Mouse (Mus musculus): ENCODE results near the gene Pdzd4. TPM values are rescaled to one million over a fixed set of nuclear protein-coding genes. Genes with fewer than 3 reads are reported as not detected.

Gene Pdzd4
- 0.23 and 0.25 TPM in 2 replicates for polyA plus RNA-seq (2015; fragmentation: Nextera tagmentation; extraction: Ambion mirVana)

DNA sequence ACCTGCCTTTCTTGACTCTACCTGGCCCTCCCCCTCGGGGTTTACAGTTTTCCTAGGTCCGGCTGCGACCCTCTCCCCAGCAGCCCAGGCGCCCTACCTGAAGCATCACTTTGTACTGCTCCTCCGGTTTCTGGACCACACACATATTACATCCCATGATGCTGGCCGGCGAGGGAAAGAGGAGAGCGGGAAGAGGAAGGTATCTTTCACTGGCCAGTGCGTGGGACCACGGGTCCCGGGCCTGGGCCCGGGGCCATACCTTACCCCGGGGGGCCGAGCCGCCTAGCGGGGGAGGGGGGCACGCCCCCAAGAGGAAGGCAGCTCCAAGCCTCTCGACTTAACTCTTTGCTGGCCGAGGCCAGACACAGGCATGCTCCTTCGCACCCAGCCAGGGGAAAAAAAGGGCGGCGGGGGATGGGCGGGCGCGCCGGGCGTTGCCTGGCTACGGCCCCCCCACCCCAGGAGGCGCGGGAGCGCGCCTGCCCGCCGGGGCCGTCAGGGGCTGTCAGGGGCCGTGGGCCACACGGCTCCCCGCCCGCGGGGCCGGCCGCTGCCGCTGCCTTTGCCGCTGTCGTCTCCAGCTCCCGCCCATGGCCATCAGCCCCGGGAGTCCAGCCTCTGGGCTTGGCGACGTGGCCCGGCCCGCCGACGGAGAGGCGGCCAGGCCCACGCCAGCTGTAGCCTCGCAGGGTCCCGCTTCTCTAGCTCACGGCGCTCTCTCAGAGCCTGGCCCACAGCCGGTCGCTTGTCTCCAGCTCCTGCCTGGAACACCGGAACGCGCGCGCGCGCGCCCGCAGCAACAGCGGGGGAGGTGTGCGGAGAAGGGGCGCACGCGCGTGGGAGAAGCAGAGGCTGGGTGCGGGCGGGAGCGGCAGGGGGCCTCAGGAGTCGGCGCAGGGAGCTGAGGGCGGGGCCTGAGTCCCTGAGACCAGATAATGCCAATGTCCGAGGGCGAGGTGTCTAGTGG lies at the start of gene Pdzd4:
TSS of gene Pdzd4 (minus strand) at position 785 of the 967 bp plus-strand sequence.

GRCm38 (mm10) chrX:73786364-73787224 lies 38.2 kb downstream of the Pdzd4 start, which contains the start of the genes Idh3g and Ssr4:
Gene Idh3g (minus strand): TSS chrX:73786897.
Gene Ssr4 (plus strand): TSS chrX:73787028.

GRCm38 (mm10) chrX:73774168-73774760 lies 50.5 kb downstream of the Pdzd4 start, which contains the start of gene Srpk3:
Gene Srpk3 (plus strand): TSS chrX:73774405.

GRCm38 (mm10) chrX:73756334-73757140 lies 68.2 kb downstream of the Pdzd4 start, which contains the start of gene Plxnb3:
Gene Plxnb3 (plus strand): TSS chrX:73757090.

Other genes starting within 250 kb of the Pdzd4 start
- 0.20 and 0.29 TPM in 2 replicates for gene Dusp9, start 185.6 kb downstream of the Pdzd4 start, polyA plus RNA-seq (2015; fragmentation: Nextera tagmentation; extraction: Ambion mirVana)
- 1.8 and 4.1 TPM in 2 replicates for gene Pnck, start 164.9 kb downstream of the Pdzd4 start, polyA plus RNA-seq (2015; fragmentation: Nextera tagmentation; extraction: Ambion mirVana)
- 1.1 and 1.7 TPM in 2 replicates for gene Slc6a8, start 151.8 kb downstream of the Pdzd4 start, polyA plus RNA-seq (2015; fragmentation: Nextera tagmentation; extraction: Ambion mirVana)
- 173 and 188 TPM in 2 replicates for gene Bcap31, start 108.8 kb downstream of the Pdzd4 start, polyA plus RNA-seq (2015; fragmentation: Nextera tagmentation; extraction: Ambion mirVana)
- 10.5 and 15.5 TPM in 2 replicates for gene Abcd1, start 108.4 kb downstream of the Pdzd4 start, polyA plus RNA-seq (2015; fragmentation: Nextera tagmentation; extraction: Ambion mirVana)
- gene Plxnb3, start 67.9 kb downstream of the Pdzd4 start, polyA plus RNA-seq (2015; fragmentation: Nextera tagmentation; extraction: Ambion mirVana) = 0.36 and 0.76 TPM in 2 replicates
- gene Srpk3, start 50.6 kb downstream of the Pdzd4 start, polyA plus RNA-seq (2015; fragmentation: Nextera tagmentation; extraction: Ambion mirVana) = 3.0 and 5.0 TPM in 2 replicates
- 131 and 143 TPM in 2 replicates for gene Idh3g, start 38.1 kb downstream of the Pdzd4 start, polyA plus RNA-seq (2015; fragmentation: Nextera tagmentation; extraction: Ambion mirVana)
- gene Ssr4, start 37.9 kb downstream of the Pdzd4 start, polyA plus RNA-seq (2015; fragmentation: Nextera tagmentation; extraction: Ambion mirVana) = 163 and 167 TPM in 2 replicates
- gene Avpr2, start 67.1 kb upstream of the Pdzd4 start, polyA plus RNA-seq (2015; fragmentation: Nextera tagmentation; extraction: Ambion mirVana) = 0.53 and 0.99 TPM in 2 replicates
- gene L1cam, start 71.1 kb upstream of the Pdzd4 start, polyA plus RNA-seq (2015; fragmentation: Nextera tagmentation; extraction: Ambion mirVana) = 0.27 and 0.42 TPM in 2 replicates
- gene Arhgap4, start 96.9 kb upstream of the Pdzd4 start, polyA plus RNA-seq (2015; fragmentation: Nextera tagmentation; extraction: Ambion mirVana) = 12.1 and 16.0 TPM in 2 replicates
- 94.1 and 101 TPM in 2 replicates for gene Naa10, start 97.0 kb upstream of the Pdzd4 start, polyA plus RNA-seq (2015; fragmentation: Nextera tagmentation; extraction: Ambion mirVana)
- gene Renbp, start 105.9 kb upstream of the Pdzd4 start, polyA plus RNA-seq (2015; fragmentation: Nextera tagmentation; extraction: Ambion mirVana) = 24.2 and 31.6 TPM in 2 replicates
- gene Hcfc1, start 141.4 kb upstream of the Pdzd4 start, polyA plus RNA-seq (2015; fragmentation: Nextera tagmentation; extraction: Ambion mirVana) = 38.3 and 38.7 TPM in 2 replicates
- gene Irak1, start 198.9 kb upstream of the Pdzd4 start, polyA plus RNA-seq (2015; fragmentation: Nextera tagmentation; extraction: Ambion mirVana) = 36.2 and 38.0 TPM in 2 replicates